Mouse (Mus musculus) midbrain, postnatal 0 days (tissue): ENCODE measurements around the gene Cpsf4l. TPM values are rescaled to one million over a fixed set of nuclear protein-coding genes. Genes with fewer than 3 reads are reported as not detected.

Experiments used
- ATAC-seq: fragments of 200-750 bp; cut with Nextera tagmentation; 2 replicates; pipeline ENCODE4 v1.8.0; 2017; ENCODE audit warnings: moderate number of reproducible peaks, mild to moderate bottlenecking, moderate TSS enrichment, moderate library complexity; ENCODE audit not compliant: low FRiP score
- DNase-seq: peaks from one replicate; pipeline ENCODE4 v3.0.0-alpha.2; 2015; ENCODE audit warnings: low spot score
- H3K27ac ChIP-seq: fragments of 300-500 bp; sonication (generic); 2 replicates; pipeline ENCODE4 v1.5.1; 2014; ENCODE audit warnings: low read depth, mild to moderate bottlenecking, low read length, mixed read lengths
- H3K27me3 ChIP-seq: fragments of 300-500 bp; sonication (generic); 2 replicates; pipeline ENCODE4 v1.6.1; 2014; ENCODE audit warnings: low read length, control low read depth, mixed read lengths; ENCODE audit not compliant: insufficient read depth
- H3K36me3 ChIP-seq: fragments of 300-500 bp; sonication (generic); 2 replicates; pipeline ENCODE4 v1.6.1; 2014; ENCODE audit warnings: low read length, control low read depth, mixed read lengths; ENCODE audit not compliant: insufficient read depth
- H3K4me1 ChIP-seq: fragments of 300-500 bp; sonication (generic); 2 replicates; pipeline ENCODE4 v1.6.1; 2014; ENCODE audit warnings: mild to moderate bottlenecking, control low read depth, antibody characterized with exemption, low read length, mixed read lengths; ENCODE audit not compliant: insufficient read depth
- H3K4me2 ChIP-seq: fragments of 300-500 bp; sonication (generic); 2 replicates; pipeline ENCODE4 v1.6.1; 2014; ENCODE audit warnings: low read depth, mild to moderate bottlenecking, low read length, mixed read lengths; ENCODE audit not compliant: poor library complexity, severe bottlenecking
- H3K4me3 ChIP-seq: fragments of 300-500 bp; sonication (generic); 2 replicates; pipeline ENCODE4 v1.5.1; 2014; ENCODE audit warnings: low read depth, mild to moderate bottlenecking, low read length, moderate library complexity
- H3K9ac ChIP-seq: fragments of 300-500 bp; sonication (generic); replicated peaks from 2 replicates; pipeline ENCODE4 v1.6.1; 2014; ENCODE audit warnings: mild to moderate bottlenecking, low read length, moderate library complexity, mixed read lengths; ENCODE audit not compliant: poor library complexity, severe bottlenecking
- H3K9me3 ChIP-seq: fragments of 300-500 bp; sonication (generic); 2 replicates; pipeline ENCODE4 v1.6.1; 2016; ENCODE audit warnings: low read length, control low read depth
- CTCF ChIP-seq: IDR thresholded peaks from 2 replicates; pipeline ENCODE4 v1.5.1; 2016; ENCODE audit warnings: antibody characterized with exemption, mild to moderate bottlenecking
- WGBS: fragments of 180-500 bp; shearing (Covaris S2); extraction: QIAGEN DNeasy Blood & Tissue Kit; methylation state at CpG from one replicate; pipeline ENCODE4 v1.1.7; 2014; 5-methylcytosine and 5-hydroxymethylcytosine counted together
- polyA plus RNA-seq: library from polyadenylated mRNA; unstranded; fragments of >200 nt; fragmentation: Nextera tagmentation; extraction: Ambion mirVana; gene quantifications from 2 replicates; pipeline ENCODE4 v1.2.1, GENCODE M21; 2015
- total RNA-seq: library from RNA; depleted of rRNA; stranded (reverse); fragments of >200 nt; gene quantifications from 2 replicates; pipeline ENCODE4 v1.2.3, GENCODE M21; 2014

Gene Cpsf4l
- total and polyA plus RNA-seq, 2 experiments from 2014 or later = 0.20 to 0.22 TPM

- 0 out of 2 replicates have a peak, but pooled peaks cover 3% of the 10 kb centered on the region for H3K36me3 ChIP-seq
- no peak overlapping the region for H3K27ac ChIP-seq
- H3K9me3 ChIP-seq = no peaks in the 10 kb centered on the region
- H3K9ac ChIP-seq = no peak overlapping the region
- no peak overlapping the region for H3K4me3 ChIP-seq
- no peak overlapping the region for H3K4me2 ChIP-seq
- no peak for ATAC-seq
- H3K4me1 ChIP-seq = no peaks in the 10 kb centered on the region
- 80% methylated on average over 8 of the region's 8 CpGs for WGBS
- no peak for TF ChIP-seq CTCF
- DNase-seq = no peak
- no peaks in the 10 kb centered on the region for H3K27me3 ChIP-seq
These were observed 28.1 kb upstream of the Cpsf4l start for GRCm38 (mm10) chr11:113737912-113738311.

DNA sequence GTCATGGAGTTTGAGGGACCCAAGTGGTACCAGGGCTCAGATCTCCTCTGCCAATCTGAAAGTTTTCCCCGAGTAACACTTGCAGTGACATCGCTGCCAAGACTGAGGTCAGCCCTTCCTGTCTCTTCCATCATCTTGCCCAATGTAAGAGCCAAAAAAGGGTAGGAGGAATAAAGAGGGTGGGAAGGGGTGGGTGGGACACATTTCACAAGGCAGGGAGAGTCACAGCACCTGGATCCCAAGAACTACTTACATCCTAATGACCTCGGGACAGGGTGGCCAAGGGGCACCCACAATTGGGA, 27.7 kb upstream of the Cpsf4l start:
- Histone ChIP-seq H3K9ac (no peak overlapping the region), H3K27ac (no peak overlapping the region), H3K4me3 (no peak overlapping the region), H3K4me2 (no peak overlapping the region), H3K36me3 (0 out of 2 replicates have a peak, but pooled peaks cover 3% of the 10 kb centered on the region), H3K9me3 (no peaks in the 10 kb centered on the region), H3K27me3 (no peaks in the 10 kb centered on the region), H3K4me1 (no peaks in the 10 kb centered on the region)
- no peak for ATAC-seq
- WGBS = 82% methylated on average over 3 of the region's 3 CpGs
- no peak for TF ChIP-seq CTCF
- DNase-seq = no peak

DNA sequence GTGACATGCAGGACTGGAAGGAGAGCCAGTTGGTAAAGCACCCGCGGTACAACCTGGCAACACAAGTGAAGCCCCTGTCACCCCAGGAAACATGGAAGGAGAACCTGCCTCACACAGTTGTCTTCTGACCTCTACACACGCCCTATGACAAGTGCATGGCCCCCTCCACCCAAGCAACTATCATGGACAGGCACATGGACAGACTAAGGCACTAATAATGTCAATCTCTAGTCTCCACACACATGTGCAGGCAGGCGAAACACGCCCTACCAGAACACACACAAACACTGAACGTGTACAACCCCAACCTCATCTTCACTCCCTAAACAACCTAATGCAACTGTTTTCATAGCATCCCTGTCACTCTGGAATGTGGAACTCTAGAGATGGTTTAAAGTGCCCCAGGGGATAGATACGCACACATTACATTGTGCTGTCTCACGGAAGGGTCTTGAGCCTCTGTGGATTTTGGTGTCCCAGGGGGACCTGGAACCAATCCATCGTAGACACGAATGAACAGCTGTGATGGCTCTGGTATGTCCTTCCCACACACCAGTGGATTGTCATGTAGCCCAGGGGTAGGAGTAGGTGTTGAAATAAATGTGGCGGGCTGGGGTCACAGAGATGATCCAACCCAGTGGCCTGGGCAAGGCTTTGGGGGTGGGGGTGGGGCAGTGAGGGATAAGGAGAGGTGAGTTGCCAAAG, 27.2 kb upstream of the Cpsf4l start:
- no peak for TF ChIP-seq CTCF

GRCm38 (mm10) chr11:113735151-113735550, 25.3 kb upstream of the Cpsf4l start:
- 70% methylated on average over 6 of the region's 6 CpGs for WGBS
- no peak for TF ChIP-seq CTCF
- Histone ChIP-seq H3K4me3 (no peak overlapping the region), H3K4me1 (no peaks in the 10 kb centered on the region), H3K4me2 (no peak overlapping the region), H3K36me3 (0 out of 2 replicates have a peak, but pooled peaks cover 3% of the 10 kb centered on the region), H3K9ac (no peak overlapping the region), H3K9me3 (no peaks in the 10 kb centered on the region), H3K27me3 (no peaks in the 10 kb centered on the region), H3K27ac (no peak overlapping the region)
- ATAC-seq = no peak
- DNase-seq = no peak

More for the DNA sequence above, 27.2 kb upstream of the Cpsf4l start:
- Histone ChIP-seq H3K9ac (no peak overlapping the region), H3K4me3 (no peak overlapping the region), H3K4me2 (no peak overlapping the region), H3K27ac (no peak overlapping the region), H3K36me3 (0 out of 2 replicates have a peak, but pooled peaks cover 3% of the 10 kb centered on the region), H3K27me3 (no peaks in the 10 kb centered on the region), H3K9me3 (no peaks in the 10 kb centered on the region), H3K4me1 (no peaks in the 10 kb centered on the region)
- ATAC-seq = no peak
- 82% methylated on average over 11 of the region's 11 CpGs for whole genome bisulfite sequencing
- no peak for DNase-seq

DNA sequence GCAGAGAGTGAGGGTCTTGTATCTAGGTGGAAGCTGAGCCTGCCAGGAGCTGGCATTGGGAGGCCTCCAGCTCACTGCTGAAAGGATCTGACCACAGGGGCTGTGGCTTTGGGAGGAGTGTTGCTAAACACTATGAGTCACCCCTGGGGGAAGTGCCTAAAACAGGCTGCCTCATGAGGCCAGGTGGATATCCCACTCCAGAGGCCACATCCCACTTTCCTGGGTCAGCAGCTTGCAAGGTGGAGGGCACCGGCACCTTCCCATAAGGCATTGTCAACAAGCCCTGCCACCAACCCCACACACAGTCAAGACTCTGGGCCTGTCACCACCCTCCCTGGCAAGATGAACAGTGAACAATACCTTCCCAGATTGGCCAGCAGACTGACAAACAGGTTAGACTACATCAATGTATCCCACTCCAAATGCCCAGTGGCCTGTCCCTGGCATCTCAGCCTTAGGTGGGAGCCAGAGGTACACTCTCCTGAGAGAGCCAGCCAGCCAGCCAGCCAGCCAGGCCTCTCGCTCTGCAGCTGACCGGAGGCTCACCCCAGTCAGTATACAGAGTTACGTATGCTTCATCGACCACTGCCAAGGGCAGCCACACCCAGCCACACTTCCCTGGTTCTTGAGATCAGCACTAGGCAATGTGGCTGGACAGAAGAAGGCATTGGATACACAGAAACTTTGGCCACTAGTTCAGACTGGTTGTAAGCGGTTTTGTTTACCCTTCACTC, 24.0 kb upstream of the Cpsf4l start:
- H3K4me3 ChIP-seq = no peak overlapping the region
- ATAC-seq = no peak
- no peak for TF ChIP-seq CTCF

DNA sequence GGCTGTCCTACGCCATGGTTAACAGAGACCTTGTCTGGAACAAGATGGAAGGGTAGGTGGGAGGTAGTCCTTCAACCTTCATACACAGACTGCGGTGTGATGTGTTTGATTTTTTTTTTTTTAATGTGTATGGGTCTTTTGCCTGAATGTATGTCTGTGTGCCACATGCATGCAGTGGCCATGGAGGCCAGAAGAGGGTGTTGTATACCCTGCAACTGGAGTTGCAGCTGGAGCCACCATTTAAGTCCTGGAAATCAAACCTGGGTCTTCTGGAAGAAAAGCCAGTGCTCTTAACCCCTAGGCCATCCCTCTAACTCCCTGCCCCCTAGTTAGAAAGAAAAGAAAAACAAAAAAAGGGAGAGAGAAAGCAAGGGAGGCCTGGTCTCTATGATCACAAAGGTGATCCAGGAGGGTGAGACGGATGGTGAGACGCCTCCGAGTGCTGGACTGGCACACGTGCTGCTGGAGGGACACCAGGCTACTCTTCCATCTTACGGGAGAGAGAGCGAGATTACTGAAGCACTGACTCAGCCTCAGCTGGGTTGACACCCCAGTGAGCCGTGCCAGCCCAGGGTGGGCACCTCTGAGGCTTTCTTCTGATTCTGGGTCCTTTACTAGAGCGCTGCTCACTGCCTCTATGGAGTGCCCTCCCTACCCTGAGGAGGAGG, 22.3 kb upstream of the Cpsf4l start:
- no peak overlapping the region for H3K4me3 ChIP-seq
- no peak for DNase-seq
- no peak overlapping the region for H3K27ac ChIP-seq
- no peaks in the 10 kb centered on the region for H3K4me1 ChIP-seq
- WGBS = 95% methylated on average over 10 of the region's 10 CpGs
- H3K27me3 ChIP-seq = no peaks in the 10 kb centered on the region
- H3K36me3 ChIP-seq = peaks cover 22% of the 10 kb centered on the region
- TF ChIP-seq CTCF = peak; percentile 15
- ATAC-seq = no peak
- no peaks in the 10 kb centered on the region for H3K9me3 ChIP-seq
- H3K9ac ChIP-seq = no peak overlapping the region
- H3K4me2 ChIP-seq = no peak overlapping the region

More for the DNA sequence above, 24.0 kb upstream of the Cpsf4l start:
- Histone ChIP-seq H3K4me1 (no peaks in the 10 kb centered on the region), H3K9ac (no peak overlapping the region), H3K36me3 (peaks cover 7% of the 10 kb centered on the region), H3K9me3 (no peaks in the 10 kb centered on the region), H3K4me2 (no peak overlapping the region), H3K27me3 (no peaks in the 10 kb centered on the region), H3K27ac (no peak overlapping the region)
- WGBS = 59% methylated on average over 6 of the region's 6 CpGs
- no peak for DNase-seq
